Mouse (Mus musculus) kidney, postnatal 0 days (tissue): ENCODE results near the gene Klhl32. TPM values are rescaled to one million over a fixed set of nuclear protein-coding genes. Genes with fewer than 3 reads are reported as not detected.

Experiments
- ATAC-seq: fragments of 200-750 bp; cut with Nextera tagmentation; replicated peaks from 2 replicates; pipeline ENCODE4 v1.8.0; 2017; ENCODE audit warnings: low read depth, moderate number of reproducible peaks, moderate TSS enrichment, moderate library complexity; ENCODE audit not compliant: low FRiP score
- DNase-seq: peaks from one replicate; pipeline ENCODE4 v3.0.0-alpha.2; 2016; ENCODE audit warnings: low spot score
- H3K27ac ChIP-seq: fragments of 300-500 bp; sonication (generic); 2 replicates; pipeline ENCODE4 v1.5.1; 2014; ENCODE audit warnings: mild to moderate bottlenecking
- H3K27me3 ChIP-seq: fragments of 300-500 bp; sonication (generic); 2 replicates; pipeline ENCODE4 v1.6.1; 2014; ENCODE audit warnings: low read length, mixed read lengths; ENCODE audit not compliant: insufficient read depth
- H3K36me3 ChIP-seq: fragments of 300-500 bp; sonication (generic); 2 replicates; pipeline ENCODE4 v1.6.1; 2014; ENCODE audit warnings: low read length, mixed read lengths; ENCODE audit not compliant: insufficient read depth
- H3K4me1 ChIP-seq: fragments of 300-500 bp; sonication (generic); replicated peaks from 2 replicates; pipeline ENCODE4 v1.6.1; 2014; ENCODE audit warnings: antibody characterized with exemption, low read length, mixed read lengths; ENCODE audit not compliant: insufficient read depth
- H3K4me2 ChIP-seq: fragments of 300-500 bp; sonication (generic); 2 replicates; pipeline ENCODE4 v1.6.1; 2014; ENCODE audit warnings: mild to moderate bottlenecking, low read length, moderate library complexity, mixed read lengths
- H3K4me3 ChIP-seq: fragments of 300-500 bp; sonication (generic); replicated peaks from 2 replicates; pipeline ENCODE4 v1.5.1; 2014; ENCODE audit warnings: low read depth, low read length
- H3K9ac ChIP-seq: fragments of 300-500 bp; sonication (generic); 2 replicates; pipeline ENCODE4 v1.6.1; 2014; ENCODE audit warnings: low read depth, low read length
- H3K9me3 ChIP-seq: fragments of 300-500 bp; sonication (generic); replicated peaks from 2 replicates; pipeline ENCODE4 v1.6.1; 2016; ENCODE audit warnings: low read length, inconsistent platforms, mixed read lengths
- CTCF ChIP-seq: IDR thresholded peaks from 2 replicates; pipeline ENCODE4 v1.5.1; 2016; ENCODE audit warnings: antibody characterized with exemption, low read depth, mild to moderate bottlenecking, moderate library complexity
- WGBS: fragments of 180-500 bp; shearing (Covaris S2); extraction: QIAGEN DNeasy Blood & Tissue Kit; methylation state at CpG from one replicate; pipeline ENCODE4 v1.1.7; 2014; 5-methylcytosine and 5-hydroxymethylcytosine counted together
- polyA plus RNA-seq: library from polyadenylated mRNA; unstranded; fragments of >200 nt; fragmentation: Nextera tagmentation; extraction: Ambion mirVana; gene quantifications from 2 replicates; pipeline ENCODE4 v1.2.1, GENCODE M21; 2015

Klhl32 gene
- polyA plus RNA-seq, 1 experiment from 2014 or later = 2.4 TPM

GRCm38 (mm10) chr4:24752517-24753208 is 98.3 kb downstream of the Klhl32 start:
- Histone ChIP-seq H3K9ac (no peak overlapping the region), H3K27ac (no peak overlapping the region), H3K36me3 (no peaks in the 10 kb centered on the region), H3K27me3 (no peaks in the 10 kb centered on the region), H3K9me3 (no peaks in the 10 kb centered on the region), H3K4me3 (no peak overlapping the region), H3K4me2 (no peak overlapping the region), H3K4me1 (no peaks in the 10 kb centered on the region)
- no peak for TF ChIP-seq CTCF
- ATAC-seq (no peak), DNase-seq (no peak)
- 81% methylated on average over 8 of the region's 8 CpGs for WGBS

GRCm38 (mm10) chr4:24737080-24737479 is 113.8 kb downstream of the Klhl32 start:
- H3K4me1 ChIP-seq = no peaks in the 10 kb centered on the region
- no peak overlapping the region for H3K27ac ChIP-seq
- ATAC-seq (no peak), DNase-seq (no peak)
- H3K4me2 ChIP-seq = no peak overlapping the region
- no peaks in the 10 kb centered on the region for H3K27me3 ChIP-seq
- no peak overlapping the region for H3K9ac ChIP-seq
- no peak for TF ChIP-seq CTCF
- H3K4me3 ChIP-seq = no peak overlapping the region
- no peaks in the 10 kb centered on the region for H3K36me3 ChIP-seq
- no peaks in the 10 kb centered on the region for H3K9me3 ChIP-seq
- 76% methylated on average over 6 of the region's 6 CpGs for WGBS

GRCm38 (mm10) chr4:24720834-24721233 is 130.1 kb downstream of the Klhl32 start:
- Histone ChIP-seq H3K9me3 (no peaks in the 10 kb centered on the region), H3K9ac (no peak overlapping the region), H3K36me3 (no peaks in the 10 kb centered on the region), H3K4me3 (no peak overlapping the region), H3K27ac (no peak overlapping the region), H3K27me3 (no peaks in the 10 kb centered on the region), H3K4me1 (no peaks in the 10 kb centered on the region), H3K4me2 (no peak overlapping the region)
- DNase-seq = peak; percentile 89
- TF ChIP-seq CTCF = peak; percentile 82
- 24% methylated on average over 3 of the region's 3 CpGs for WGBS
- peak; percentile 69 for ATAC-seq

- Histone ChIP-seq H3K4me2 (no peak overlapping the region), H3K4me1 (no peaks in the 10 kb centered on the region), H3K4me3 (no peak overlapping the region), H3K9ac (no peak overlapping the region), H3K9me3 (no peaks in the 10 kb centered on the region), H3K27ac (no peak overlapping the region), H3K36me3 (no peaks in the 10 kb centered on the region), H3K27me3 (no peaks in the 10 kb centered on the region)
- DNase-seq (no peak), ATAC-seq (no peak)
- no peak for TF ChIP-seq CTCF
- WGBS = 77% methylated on average over 4 of the region's 4 CpGs
These were observed 135.4 kb downstream of the Klhl32 start for GRCm38 (mm10) chr4:24715559-24715958.

GRCm38 (mm10) chr4:24714367-24714766 is 136.6 kb downstream of the Klhl32 start:
- Histone ChIP-seq H3K27me3 (no peaks in the 10 kb centered on the region), H3K4me2 (no peak overlapping the region), H3K36me3 (no peaks in the 10 kb centered on the region), H3K9ac (no peak overlapping the region), H3K9me3 (no peaks in the 10 kb centered on the region), H3K4me1 (no peaks in the 10 kb centered on the region), H3K4me3 (no peak overlapping the region), H3K27ac (no peak overlapping the region)
- ATAC-seq (no peak), DNase-seq (no peak)
- peak; percentile 38 for TF ChIP-seq CTCF
- WGBS = 80% methylated on average over 10 of the region's 10 CpGs

GRCm38 (mm10) chr4:24698528-24699117 is 152.3 kb downstream of the Klhl32 start:
- Histone ChIP-seq H3K27ac (no peak overlapping the region), H3K9ac (no peak overlapping the region), H3K36me3 (no peaks in the 10 kb centered on the region), H3K4me3 (no peak overlapping the region), H3K27me3 (no peaks in the 10 kb centered on the region), H3K4me1 (no peaks in the 10 kb centered on the region), H3K9me3 (no peaks in the 10 kb centered on the region), H3K4me2 (no peak overlapping the region)
- 50% methylated on average over 7 of the region's 7 CpGs for WGBS
- ATAC-seq (no peak), DNase-seq (peak; percentile 59)
- TF ChIP-seq CTCF = peak; percentile 78
